Mouse (Mus musculus) B cell, adult 2 months (primary cell): Measurements from ENCODE around the gene Prkcb.

Experiments used
- DNase-seq, 2 experiments: peaks; one replicate each; pipeline ENCODE4 v3.0.0; 2022

The Prkcb gene

GRCm38 (mm10) chr7:122605066-122605465 lies 316.5 kb downstream of the Prkcb start:
- peak; percentile 60 to 70 for DNase-seq

GRCm38 (mm10) chr7:122609420-122609819 lies 320.9 kb downstream of the Prkcb start:
- DNase-seq = no peak

GRCm38 (mm10) chr7:122610161-122610560 lies 321.6 kb downstream of the Prkcb start:
- DNase-seq = no peak

- no peak for DNase-seq
Measured at GRCm38 (mm10) chr7:122613876-122614275, 325.3 kb downstream of the Prkcb start.

- DNase-seq = no peak
Measured at GRCm38 (mm10) chr7:122622125-122622774, 333.7 kb downstream of the Prkcb start.

- peak in 1 of 2 experiments; percentile 7 for DNase-seq
Measured at GRCm38 (mm10) chr7:122623753-122624152, 335.2 kb downstream of the Prkcb start.

GRCm38 (mm10) chr7:122628050-122628449 lies 339.5 kb downstream of the Prkcb start:
- no peak for DNase-seq

- DNase-seq = no peak
Measured at GRCm38 (mm10) chr7:122630386-122630785, 341.8 kb downstream of the Prkcb start.

- no peak for DNase-seq
Measured at GRCm38 (mm10) chr7:122631151-122631550, 342.6 kb downstream of the Prkcb start.

GRCm38 (mm10) chr7:122632946-122633345 lies 344.4 kb downstream of the Prkcb start:
- peak; percentile 40 to 49 for DNase-seq

- DNase-seq = no peak
Measured at GRCm38 (mm10) chr7:122633463-122633862, 344.9 kb downstream of the Prkcb start.

- no peak for DNase-seq
Measured at GRCm38 (mm10) chr7:122643676-122644075, 355.1 kb downstream of the Prkcb start.

GRCm38 (mm10) chr7:122649306-122649705 lies 360.8 kb downstream of the Prkcb start:
- no peak for DNase-seq

GRCm38 (mm10) chr7:122652523-122652922 lies 364.0 kb downstream of the Prkcb start:
- no peak for DNase-seq

- DNase-seq = no peak
Measured at GRCm38 (mm10) chr7:122656671-122657070, 368.1 kb downstream of the Prkcb start.

GRCm38 (mm10) chr7:122657423-122658126 lies 369.0 kb downstream of the Prkcb start:
- DNase-seq = no peak

- no peak for DNase-seq
Measured at GRCm38 (mm10) chr7:122665311-122666049, 376.9 kb downstream of the Prkcb start.

- DNase-seq = peak; percentile 27 to 34
Measured at GRCm38 (mm10) chr7:122667903-122668302, 379.4 kb downstream of the Prkcb start.

GRCm38 (mm10) chr7:122670442-122670872 lies 381.9 kb downstream of the Prkcb start, which contains the start of gene Cacng3:
Gene Cacng3, plus strand, starts transcription at chr7:122670492.
- no peak for DNase-seq

- peak; percentile 74 to 77 for DNase-seq
Measured at GRCm38 (mm10) chr7:122670873-122671641, 382.5 kb downstream of the Prkcb start.

- DNase-seq = no peak
Measured at GRCm38 (mm10) chr7:122672981-122673380, 384.4 kb downstream of the Prkcb start.

- DNase-seq = no peak
Measured at GRCm38 (mm10) chr7:122675207-122675606, 386.7 kb downstream of the Prkcb start.
